10 mouse cellular contexts compared by ENCODE assay signal in genomic region chr6:100437980-100438379, GRCm38 (mm10).
DNase-seq lines count a peak whose midpoint lies in the region; ATAC-seq lines count a peak whose summit lies in the region.
"Had no signal": no experiment of that assay in that cellular context is flagged by ENCODE, and none has a peak within 500 bp of the region (broad histone marks: within the 10 kb centered on the region; RNA-seq: fewer than 3 reads in every experiment).

No protein-coding gene starts in this region.

- peak; percentile 38 for DNase-seq in adrenal gland, postnatal 14 days
- no peak for DNase-seq in adrenal gland, adult 2 months
- DNase-seq in testis, postnatal 14 days (ENCODE audit: low spot score): peak; percentile 14
- DNase-seq in testis, postnatal 10 days (ENCODE audit: low spot score): no peak
- DNase-seq in adipocyte (ENCODE audit: low spot score): no peak
- DNase-seq in gastrocnemius, postnatal 25 days: no peak
- DNase-seq in spleen, postnatal 10 days (ENCODE audit: low spot score in 2 of 2): no peak
- DNase-seq: cerebellum, adult 9-11 months; gastrocnemius, adult 2 months had no signal

- peak; percentile 72 for ATAC-seq in megakaryocyte-erythroid progenitor cell, adult 5-6 weeks (replicated peaks; ENCODE audit: low FRiP score, low TSS enrichment, poor library complexity, severe bottlenecking)

Comparison
In these comparisons a context has a peak if more than half of its experiments do, and no peak if none do; other contexts are left out.
1. DNase-seq: peak in adrenal gland, postnatal 14 days (single experiment) and testis, postnatal 14 days (single experiment); none in adrenal gland, adult 2 months (single experiment), testis, postnatal 10 days (single experiment), adipocyte (single experiment), gastrocnemius, postnatal 25 days (single experiment) and spleen, postnatal 10 days (0 of 2).